Mouse (Mus musculus) kidney, adult 18-20 months (tissue): ENCODE measurements at regions not wholly inside any gene's neighbourhood (a gene's known extent, or its start where the extent isn't known, plus 50 kb on each side); places are given as distances from the start of the nearest gene placed in this dataset.

Source experiments
- DNase-seq: peaks from one replicate; pipeline ENCODE4 v3.0.0; 2021

- DNase-seq, result no peak
These were observed 51.3 kb downstream of the 3110018I06Rik start for GRCm38 (mm10) chr12:107539683-107540082.

DNA sequence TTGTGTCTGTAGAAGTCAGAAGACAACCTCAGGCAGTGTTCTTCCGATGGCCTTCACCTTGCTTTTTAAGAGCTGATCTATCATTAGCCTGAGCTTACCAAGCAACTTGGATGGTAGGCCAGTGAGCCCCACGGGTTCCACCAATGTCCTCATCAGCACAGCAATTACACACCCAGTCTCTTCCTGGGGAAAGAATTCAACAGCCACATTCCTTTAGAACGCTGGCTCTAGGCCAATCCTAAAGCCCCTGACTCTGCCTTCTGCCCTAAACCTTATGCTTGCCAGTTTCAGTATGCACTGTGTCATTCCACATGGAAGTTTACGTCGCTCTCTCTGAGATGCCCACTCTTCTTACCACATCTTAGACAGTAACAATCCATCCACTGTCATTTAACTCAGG lies 52.8 kb downstream of the 3110018I06Rik start:
- DNase-seq, result no peak

- no peak for DNase-seq
These were observed 58.9 kb downstream of the 3110018I06Rik start for GRCm38 (mm10) chr12:107547194-107547885.

GRCm38 (mm10) chr12:107547886-107548448 lies 59.5 kb downstream of the 3110018I06Rik start:
- no peak for DNase-seq

GRCm38 (mm10) chr12:107549452-107550296 lies 61.2 kb downstream of the 3110018I06Rik start:
- DNase-seq, result no peak

GRCm38 (mm10) chr12:107559191-107559590 lies 70.8 kb downstream of the 3110018I06Rik start:
- no peak for DNase-seq

DNA sequence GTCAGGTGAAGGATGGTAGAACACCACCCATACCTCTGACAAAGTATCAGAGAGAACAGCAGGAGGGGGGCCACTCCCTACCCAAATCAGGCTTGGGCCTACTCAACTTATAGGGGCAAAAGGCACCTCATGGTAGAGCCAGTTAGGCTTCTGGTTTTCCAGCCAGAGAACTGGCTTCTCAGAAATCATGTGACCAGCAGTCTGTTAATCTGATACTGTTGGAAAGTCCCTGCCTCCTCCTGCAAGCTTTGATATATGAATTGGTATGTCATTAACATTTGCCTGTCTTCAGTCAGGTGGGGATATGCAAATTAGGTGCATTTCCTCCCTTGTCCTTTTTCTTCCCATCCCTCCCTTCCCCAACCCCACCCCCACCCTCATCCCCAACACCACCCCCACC lies 71.7 kb downstream of the 3110018I06Rik start:
- DNase-seq, result no peak

DNA sequence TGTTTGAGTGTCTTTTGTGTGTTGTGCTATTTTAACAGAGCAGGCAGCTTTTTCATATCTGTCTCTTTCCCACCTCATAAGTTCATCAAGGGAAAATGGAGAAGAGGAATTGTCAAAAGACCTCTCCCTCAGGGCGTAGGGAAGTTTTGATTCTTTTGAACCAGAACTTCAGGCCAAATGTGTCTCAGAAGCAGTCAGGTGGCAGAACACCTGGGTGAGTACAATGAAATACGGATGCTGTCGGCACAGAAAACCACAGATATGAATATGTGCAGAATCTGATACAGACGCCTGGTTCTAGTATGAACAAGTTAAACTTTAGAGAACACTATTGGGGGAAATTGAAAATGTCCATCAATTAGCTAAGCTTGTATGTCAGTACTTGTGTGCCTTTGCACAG lies 84.2 kb downstream of the 3110018I06Rik start:
- DNase-seq, result no peak

DNA sequence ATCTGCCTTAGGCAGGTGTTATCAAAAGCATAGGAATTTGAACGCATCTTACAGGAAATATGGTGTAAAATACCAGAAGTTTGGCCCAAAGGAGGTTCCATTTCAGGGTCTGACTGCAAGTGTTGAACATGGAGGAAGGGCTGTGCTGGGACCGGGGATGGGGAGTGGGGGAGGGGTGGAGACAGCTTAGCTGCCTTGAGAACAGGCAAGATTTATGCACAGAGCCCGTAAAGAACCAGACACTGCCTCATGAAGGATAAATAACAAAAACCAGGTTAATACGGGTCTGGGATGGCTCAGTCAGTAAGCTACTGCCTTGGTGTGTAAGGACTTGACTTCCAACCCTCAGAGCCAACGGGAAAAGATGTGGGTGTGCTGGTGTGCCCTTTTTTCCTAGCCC lies 91.1 kb downstream of the 3110018I06Rik start:
- no peak for DNase-seq

GRCm38 (mm10) chr12:107583151-107583720 lies 94.8 kb downstream of the 3110018I06Rik start:
- DNase-seq, result no peak

- DNase-seq, result no peak
These were observed 97.3 kb downstream of the 3110018I06Rik start for GRCm38 (mm10) chr12:107585696-107586225.

DNA sequence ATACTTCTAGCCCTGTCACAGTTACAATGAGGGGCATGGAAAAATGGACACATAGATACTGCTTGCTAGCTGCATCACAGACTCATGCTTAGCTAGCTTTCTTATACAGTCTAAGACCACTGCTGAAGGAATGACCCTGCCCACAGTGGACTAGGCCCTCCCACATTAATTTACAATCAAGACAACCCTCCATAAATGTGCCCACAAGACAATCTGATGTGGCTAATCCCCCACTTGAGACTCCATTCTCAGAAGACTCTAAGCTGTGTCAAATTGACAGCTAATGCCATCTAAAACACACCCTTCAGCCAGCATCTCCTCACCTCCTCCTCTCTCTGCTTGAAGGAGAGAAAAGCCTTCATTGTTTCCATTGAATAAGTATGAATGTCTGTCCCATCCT lies 107.8 kb downstream of the 3110018I06Rik start:
- no peak for DNase-seq

GRCm38 (mm10) chr12:107600576-107600975 lies 112.1 kb downstream of the 3110018I06Rik start:
- DNase-seq, result no peak

- DNase-seq, result no peak
These were observed 120.5 kb downstream of the 3110018I06Rik start for GRCm38 (mm10) chr12:107608966-107609365.

DNA sequence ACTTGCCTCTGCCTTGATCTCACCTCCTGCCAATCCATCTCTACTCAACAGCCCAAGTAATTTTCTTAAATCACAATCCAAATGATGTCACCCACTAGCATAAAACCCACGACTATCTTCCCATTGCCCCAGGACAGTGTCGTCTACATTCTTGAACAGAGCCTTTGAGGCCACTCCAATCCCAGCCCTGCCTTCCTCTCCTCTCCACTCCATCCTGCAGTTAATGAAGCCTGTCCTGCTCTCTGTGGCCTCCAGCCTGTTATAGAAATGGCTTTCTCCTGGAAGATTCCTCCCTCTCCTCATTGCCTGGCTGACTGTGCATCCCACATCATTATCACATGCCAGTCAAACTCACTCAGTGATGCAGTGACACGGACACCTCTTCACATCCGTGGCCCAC lies 121.6 kb downstream of the 3110018I06Rik start:
- DNase-seq, result no peak

GRCm38 (mm10) chr12:107617212-107617994 lies 129.0 kb downstream of the 3110018I06Rik start:
- no peak for DNase-seq

- no peak for DNase-seq
These were observed 136.0 kb downstream of the 3110018I06Rik start for GRCm38 (mm10) chr12:107624446-107624845.

DNA sequence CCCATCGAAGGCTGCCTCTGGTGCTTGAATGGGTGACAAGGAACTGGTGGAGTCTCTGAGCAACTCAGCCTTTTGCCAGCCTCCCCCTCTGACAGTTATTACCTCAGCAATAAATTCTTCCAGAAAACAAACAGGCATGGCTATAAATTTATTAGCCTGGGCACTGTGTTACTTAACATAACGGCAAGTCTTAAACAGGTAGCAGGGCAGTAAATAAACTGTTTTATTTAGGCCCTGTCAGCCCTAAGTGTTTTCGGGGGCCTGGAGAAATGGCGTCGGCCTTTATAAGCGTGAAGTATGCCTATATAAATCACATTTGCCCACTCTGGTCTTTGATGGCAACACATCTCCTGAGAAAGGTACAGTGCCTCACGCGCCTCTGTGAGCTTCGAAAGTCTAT lies 159.6 kb downstream of the 3110018I06Rik start:
- DNase-seq, result no peak

DNA sequence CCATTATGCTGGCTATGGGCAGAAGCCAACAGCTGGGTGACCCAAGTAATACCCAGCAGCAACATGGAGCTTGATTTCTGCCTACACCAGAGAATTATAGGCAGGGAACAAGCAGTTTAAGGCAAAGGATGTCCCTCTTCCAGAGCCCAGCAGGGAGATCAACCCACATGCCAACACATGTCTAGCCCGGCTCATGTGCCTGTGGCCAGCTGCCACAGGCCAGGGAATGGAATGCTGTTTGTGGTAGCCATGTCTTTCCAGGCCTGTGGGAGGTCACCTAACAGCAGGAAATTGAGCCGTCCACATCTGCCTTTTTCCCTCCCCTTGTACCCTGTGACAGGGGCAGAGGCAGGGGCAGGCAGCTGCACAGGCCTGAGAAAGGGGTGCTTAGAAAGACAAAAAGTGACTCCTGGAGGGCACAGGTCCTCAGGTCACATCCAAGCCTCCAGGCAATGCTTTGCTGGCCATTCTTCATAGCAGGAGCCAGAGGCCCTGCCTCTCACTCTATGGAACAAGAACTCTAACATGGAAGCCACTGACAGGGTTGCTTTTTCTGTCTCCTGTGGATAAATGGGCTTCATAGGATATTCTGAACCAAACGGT lies 163.8 kb downstream of the 3110018I06Rik start:
- no peak for DNase-seq

- no peak for DNase-seq
These were observed 164.7 kb downstream of the 3110018I06Rik start for GRCm38 (mm10) chr12:107653131-107653530.

DNA sequence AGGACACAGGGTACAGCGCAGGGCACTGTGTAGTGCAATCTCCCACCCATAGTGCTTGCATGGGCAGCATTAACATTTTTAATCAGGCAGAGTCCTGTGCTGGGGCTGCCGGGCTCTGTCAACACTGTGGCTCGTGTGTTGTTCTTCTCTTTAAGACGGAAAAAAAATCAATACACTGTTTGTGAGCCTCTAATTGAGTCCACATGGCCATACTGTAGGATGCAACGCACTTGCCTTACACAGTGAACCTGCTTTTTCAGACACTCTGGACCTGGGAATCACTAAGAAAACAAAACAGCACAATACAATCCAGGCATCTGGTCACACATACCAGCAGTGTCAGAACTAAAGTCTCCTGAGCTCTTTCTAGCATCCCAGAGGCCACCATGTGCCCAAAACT lies 168.4 kb downstream of the 3110018I06Rik start:
- DNase-seq, result no peak

GRCm38 (mm10) chr12:107658241-107658640 lies 169.8 kb downstream of the 3110018I06Rik start:
- no peak for DNase-seq
